Mouse (Mus musculus): ENCODE measurements around the gene Ociad1.
A peak's percentile ranks its signal among the peaks of the same experiment; 100 is the strongest.

Ociad1 gene

GRCm38 (mm10) chr5:73292502-73293457, at the start of gene Ociad1:
Ociad1 (plus strand) TSS chr5:73292784.
- peak; percentile 91 for DNase-seq (ENCODE audit: low read depth)

- DNase-seq (ENCODE audit: low read depth) = no peak
These were observed 48.2 kb upstream of the Ociad1 start for GRCm38 (mm10) chr5:73244403-73244802.

- DNase-seq (ENCODE audit: low read depth) = no peak
These were observed 46.2 kb upstream of the Ociad1 start for GRCm38 (mm10) chr5:73246414-73246813.

GRCm38 (mm10) chr5:73248211-73248610, 44.4 kb upstream of the Ociad1 start:
- no peak for DNase-seq (ENCODE audit: low read depth)

GRCm38 (mm10) chr5:73249341-73249740, 43.2 kb upstream of the Ociad1 start:
- no peak for DNase-seq (ENCODE audit: low read depth)

- no peak for DNase-seq (ENCODE audit: low read depth)
These were observed 39.8 kb upstream of the Ociad1 start for GRCm38 (mm10) chr5:73252739-73253138.

GRCm38 (mm10) chr5:73254660-73255059, 37.9 kb upstream of the Ociad1 start:
- DNase-seq (ENCODE audit: low read depth) = no peak

GRCm38 (mm10) chr5:73255321-73256251, 37.0 kb upstream of the Ociad1 start:
- no peak for DNase-seq (ENCODE audit: low read depth)

- peak; percentile 98 for DNase-seq (ENCODE audit: low read depth)
These were observed 36.1 kb upstream of the Ociad1 start, which contains the start of gene Fryl for GRCm38 (mm10) chr5:73256352-73257065. Fryl (minus strand) TSS chr5:73256619.

- no peak for DNase-seq (ENCODE audit: low read depth)
These were observed 35.5 kb upstream of the Ociad1 start for GRCm38 (mm10) chr5:73257096-73257495.

- no peak for DNase-seq (ENCODE audit: low read depth)
These were observed 34.9 kb upstream of the Ociad1 start for GRCm38 (mm10) chr5:73257723-73258122.

GRCm38 (mm10) chr5:73264122-73264521, 28.5 kb upstream of the Ociad1 start:
- DNase-seq (ENCODE audit: low read depth) = no peak

- no peak for DNase-seq (ENCODE audit: low read depth)
These were observed 27.1 kb upstream of the Ociad1 start for GRCm38 (mm10) chr5:73265460-73265859.

- no peak for DNase-seq (ENCODE audit: low read depth)
These were observed 23.9 kb upstream of the Ociad1 start for GRCm38 (mm10) chr5:73268636-73269213.

- DNase-seq (ENCODE audit: low read depth) = no peak
These were observed 22.0 kb upstream of the Ociad1 start for GRCm38 (mm10) chr5:73270612-73271011.

GRCm38 (mm10) chr5:73273171-73273570, 19.4 kb upstream of the Ociad1 start:
- no peak for DNase-seq (ENCODE audit: low read depth)

GRCm38 (mm10) chr5:73274941-73275340, 17.6 kb upstream of the Ociad1 start:
- no peak for DNase-seq (ENCODE audit: low read depth)

- no peak for DNase-seq (ENCODE audit: low read depth)
These were observed 13.4 kb upstream of the Ociad1 start for GRCm38 (mm10) chr5:73279190-73279589.

GRCm38 (mm10) chr5:73279732-73280566, 12.6 kb upstream of the Ociad1 start:
- no peak for DNase-seq (ENCODE audit: low read depth)

GRCm38 (mm10) chr5:73280567-73280850, 12.1 kb upstream of the Ociad1 start:
- DNase-seq (ENCODE audit: low read depth) = no peak

GRCm38 (mm10) chr5:73284046-73284445, 8.5 kb upstream of the Ociad1 start:
- no peak for DNase-seq (ENCODE audit: low read depth)
